Mouse (Mus musculus): ENCODE data around the gene Ampd3.

GRCm38 (mm10) chr7:110787310-110787709 is 19.3 kb downstream of the Ampd3 start:
- TF ChIP-seq MAX (IDR thresholded peaks at IDR 0.05) (no peak), CTCF (IDR thresholded peaks at IDR 0.05; ENCODE audit: control insufficient read depth, insufficient read depth, insufficient read length) (no peak), MYOG (IDR thresholded peaks at IDR 0.05; ENCODE audit: control insufficient read depth, extremely low read depth, insufficient read length) (no peak)

Data from C2C12 (cell line).